Mouse (Mus musculus) heart, postnatal 0 days (tissue): ENCODE measurements around the gene Fam89b.

ENCODE experiments used
- CTCF ChIP-seq: IDR thresholded peaks from 2 replicates; pipeline ENCODE4 v1.5.1; 2016; ENCODE audit warnings: antibody characterized with exemption, control low read depth, low read depth
- EP300 ChIP-seq: IDR thresholded peaks from 2 replicates; pipeline ENCODE4 v1.6.1; 2016; ENCODE audit warnings: antibody characterized with exemption, low read depth

GRCm38 (mm10) chr19:5711907-5712460 is 17.5 kb downstream of the Fam89b start:
- TF ChIP-seq CTCF (no peak), EP300 (no peak)
